Mouse (Mus musculus) liver, adult 2 months (tissue): ENCODE data around the gene Atp13a4. TPM values are rescaled to one million over a fixed set of nuclear protein-coding genes. Genes with fewer than 3 reads are reported as not detected.

Experiments used
- DNase-seq: peaks from one replicate; pipeline ENCODE4 v3.0.0-alpha.2; 2011; ENCODE audit warnings: low read depth, low spot score; ENCODE audit errors: extremely low read depth
- H3K27ac ChIP-seq: fragments of 200-500 bp; replicated peaks from 2 replicates; pipeline ENCODE4 v1.5.1; 2012; ENCODE audit warnings: low read depth, mild to moderate bottlenecking, control low read depth, inconsistent platforms, low read length; ENCODE audit not compliant: insufficient read depth
- H3K27me3 ChIP-seq: fragments of 200-500 bp; 2 replicates; pipeline ENCODE4 v1.6.1; 2012; ENCODE audit warnings: mild to moderate bottlenecking, moderate library complexity, low read length, inconsistent platforms; ENCODE audit not compliant: control insufficient read depth, insufficient read depth
- H3K36me3 ChIP-seq: fragments of 200-500 bp; 2 replicates; pipeline ENCODE4 v1.6.1; 2012; ENCODE audit warnings: low read length, inconsistent platforms; ENCODE audit not compliant: control insufficient read depth, insufficient read depth
- H3K4me1 ChIP-seq: fragments of 200-500 bp; 2 replicates; pipeline ENCODE4 v1.6.1; 2011; ENCODE audit warnings: low read length; ENCODE audit not compliant: control insufficient read depth, insufficient read depth
- H3K4me3 ChIP-seq: fragments of 200-500 bp; 2 replicates; pipeline ENCODE4 v1.5.1; 2011; ENCODE audit warnings: low read depth, mild to moderate bottlenecking, control low read depth, low read length, moderate library complexity; ENCODE audit not compliant: insufficient read depth
- H3K79me2 ChIP-seq: fragments of 200-500 bp; 2 replicates; pipeline ENCODE4 v1.6.1; 2012; ENCODE audit warnings: inconsistent platforms, mild to moderate bottlenecking, low read length, moderate library complexity; ENCODE audit not compliant: control insufficient read depth, insufficient read depth
- H3K9ac ChIP-seq: fragments of 200-500 bp; 2 replicates; pipeline ENCODE4 v1.6.1; 2012; ENCODE audit warnings: low read depth, mild to moderate bottlenecking, control low read depth, inconsistent platforms, low read length
- CTCF ChIP-seq: fragments of 200-500 bp; IDR thresholded peaks from 2 replicates; pipeline ENCODE4 v1.5.1; 2011; ENCODE audit warnings: low read depth, low read length, control low read depth
- POLR2A ChIP-seq: fragments of 200-500 bp; IDR thresholded peaks from 2 replicates; pipeline ENCODE4 v1.6.1; 2011; ENCODE audit warnings: low read length, control low read depth; ENCODE audit not compliant: insufficient read depth; ENCODE audit errors: extremely low read depth
- WGBS: fragments of 180-500 bp; shearing (Covaris S2); methylation state at CpG from one replicate; pipeline ENCODE4 v1.1.7; 2018; 5-methylcytosine and 5-hydroxymethylcytosine counted together
- polyA plus RNA-seq: library from polyadenylated mRNA; depleted of rRNA; stranded (reverse); fragments of >200 nt; gene quantifications from 2 replicates; pipeline ENCODE4 v1.2.3, GENCODE M21; 2012
- total RNA-seq: library from RNA; depleted of rRNA; stranded (reverse); fragments of >200 nt; gene quantifications from 2 replicates; pipeline ENCODE4 v1.2.3, GENCODE M21; 2014

Gene Atp13a4
- total and polyA plus RNA-seq, 2 experiments, result not detected

- Histone ChIP-seq H3K4me3 (no peak overlapping the region), H3K9ac (no peak overlapping the region), H3K4me1 (no peaks in the 10 kb centered on the region), H3K27ac (no peak overlapping the region), H3K27me3 (no peaks in the 10 kb centered on the region), H3K79me2 (no peaks in the 10 kb centered on the region), H3K36me3 (no peaks in the 10 kb centered on the region)
- TF ChIP-seq POLR2A (no peak), CTCF (no peak)
- no peak for DNase-seq
- whole genome bisulfite sequencing, result 89% methylated on average over 4 of the region's 4 CpGs
Observed at GRCm38 (mm10) chr16:29535866-29536265, 8.8 kb downstream of the Atp13a4 start.

- no peak overlapping the region for H3K9ac ChIP-seq
- H3K4me3 ChIP-seq, result no peak overlapping the region
- no peaks in the 10 kb centered on the region for H3K27me3 ChIP-seq
- DNase-seq, result no peak
- 74% methylated on average over 6 of the region's 6 CpGs for WGBS
- no peaks in the 10 kb centered on the region for H3K79me2 ChIP-seq
- H3K36me3 ChIP-seq, result no peaks in the 10 kb centered on the region
- H3K27ac ChIP-seq, result no peak overlapping the region
- no peaks in the 10 kb centered on the region for H3K4me1 ChIP-seq
- no peak for TF ChIP-seq CTCF
- no peak for TF ChIP-seq POLR2A
Observed at GRCm38 (mm10) chr16:29533641-29534040, 11.0 kb downstream of the Atp13a4 start.

DNA sequence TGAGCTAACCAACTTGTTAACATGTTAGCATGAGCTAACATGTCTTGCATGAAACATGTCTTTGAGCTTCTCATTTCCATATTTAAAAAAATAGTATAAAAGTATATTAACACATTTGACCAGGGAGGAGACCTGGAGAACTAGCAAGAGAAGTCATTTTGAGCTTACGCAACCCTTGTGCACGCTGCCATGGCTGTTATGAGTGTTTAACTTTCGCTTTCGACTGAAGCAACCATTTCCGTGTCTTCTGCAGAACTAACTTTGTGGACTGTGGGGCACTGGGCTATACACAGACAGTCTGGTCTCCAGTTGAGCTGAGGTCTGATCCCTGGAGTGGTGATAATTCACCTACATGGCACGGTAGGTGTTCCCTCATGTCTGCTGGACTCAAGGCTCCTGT, 17.6 kb downstream of the Atp13a4 start:
- Histone ChIP-seq H3K79me2 (no peaks in the 10 kb centered on the region), H3K4me3 (peak overlapping the region; percentile 40), H3K27ac (no peak overlapping the region), H3K4me1 (no peaks in the 10 kb centered on the region; the same call in 1 of the 2 replicates), H3K9ac (no peak overlapping the region), H3K27me3 (no peaks in the 10 kb centered on the region), H3K36me3 (no peaks in the 10 kb centered on the region)
- 31% methylated on average over 6 of the region's 6 CpGs for WGBS
- TF ChIP-seq CTCF, result no peak
- TF ChIP-seq POLR2A, result no peak
- DNase-seq, result peak; percentile 73

GRCm38 (mm10) chr16:29526585-29526984, 18.1 kb downstream of the Atp13a4 start:
- 88% methylated on average over 8 of the region's 8 CpGs for WGBS
- no peaks in the 10 kb centered on the region for H3K79me2 ChIP-seq
- DNase-seq, result no peak
- H3K4me1 ChIP-seq, result no peaks in the 10 kb centered on the region; the same call in 1 of the 2 replicates
- no peak overlapping the region for H3K9ac ChIP-seq
- TF ChIP-seq CTCF (no peak), POLR2A (no peak)
- H3K27me3 ChIP-seq, result no peaks in the 10 kb centered on the region
- H3K36me3 ChIP-seq, result no peaks in the 10 kb centered on the region
- no peak overlapping the region for H3K27ac ChIP-seq
- no peak overlapping the region for H3K4me3 ChIP-seq

- no peak overlapping the region for H3K4me3 ChIP-seq
- no peaks in the 10 kb centered on the region for H3K79me2 ChIP-seq
- no peak overlapping the region for H3K9ac ChIP-seq
- H3K4me1 ChIP-seq, result no peaks in the 10 kb centered on the region
- H3K27me3 ChIP-seq, result no peaks in the 10 kb centered on the region
- no peaks in the 10 kb centered on the region for H3K36me3 ChIP-seq
- WGBS, result 69% methylated on average over 3 of the region's 3 CpGs
- DNase-seq, result no peak
- TF ChIP-seq POLR2A (no peak), CTCF (no peak)
- no peak overlapping the region for H3K27ac ChIP-seq
Observed at GRCm38 (mm10) chr16:29512495-29512894, 32.2 kb downstream of the Atp13a4 start.

- no peaks in the 10 kb centered on the region for H3K36me3 ChIP-seq
- H3K4me1 ChIP-seq, result no peaks in the 10 kb centered on the region
- no peaks in the 10 kb centered on the region for H3K79me2 ChIP-seq
- no peak overlapping the region for H3K4me3 ChIP-seq
- no peaks in the 10 kb centered on the region for H3K27me3 ChIP-seq
- no peak for TF ChIP-seq CTCF
- TF ChIP-seq POLR2A, result no peak
- no peak overlapping the region for H3K27ac ChIP-seq
- 51% methylated on average over 7 of the region's 7 CpGs for WGBS
- H3K9ac ChIP-seq, result no peak overlapping the region
- no peak for DNase-seq
Observed at GRCm38 (mm10) chr16:29510743-29511142, 33.9 kb downstream of the Atp13a4 start.

DNA sequence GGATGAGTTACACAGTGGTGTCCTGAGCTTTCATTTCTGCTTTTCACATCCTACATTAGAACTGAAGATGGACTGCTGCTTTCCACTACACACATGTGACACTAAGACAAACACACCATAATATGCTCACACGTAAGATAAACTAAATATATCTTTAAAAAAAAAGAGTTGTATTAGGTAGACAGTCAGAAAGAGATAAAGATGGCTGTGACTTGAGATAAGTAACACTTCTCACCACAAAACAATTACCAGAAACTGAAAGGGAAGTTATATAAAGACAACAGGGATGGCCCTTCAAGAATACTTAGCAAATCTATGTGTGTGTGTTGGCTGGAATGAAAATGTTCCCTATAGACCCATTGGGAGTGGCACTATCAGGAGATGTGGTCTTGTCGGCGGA, 34.8 kb downstream of the Atp13a4 start:
- WGBS, result 81% methylated on average over 3 of the region's 3 CpGs
- H3K9ac ChIP-seq, result no peak overlapping the region
- no peak overlapping the region for H3K4me3 ChIP-seq
- H3K79me2 ChIP-seq, result no peaks in the 10 kb centered on the region
- no peaks in the 10 kb centered on the region for H3K4me1 ChIP-seq
- no peak overlapping the region for H3K27ac ChIP-seq
- no peaks in the 10 kb centered on the region for H3K36me3 ChIP-seq
- no peaks in the 10 kb centered on the region for H3K27me3 ChIP-seq
- DNase-seq, result no peak
- no peak for TF ChIP-seq POLR2A
- TF ChIP-seq CTCF, result no peak
